Mouse (Mus musculus) heart, adult 2 months (tissue): ENCODE data around the gene Nos1ap.

Source experiments
- CTCF ChIP-seq: fragments of 200-600 bp; IDR thresholded peaks from 2 replicates; pipeline ENCODE4 v1.8.1; 2022; ENCODE audit warnings: antibody characterized with exemption, mild to moderate bottlenecking, moderate library complexity
- EP300 ChIP-seq: fragments of 200-500 bp; IDR thresholded peaks from 2 replicates; pipeline ENCODE4 v1.6.1; 2011; ENCODE audit warnings: low read depth, low read length, control low read depth; ENCODE audit not compliant: insufficient read depth
- POLR2A ChIP-seq: fragments of 200-500 bp; IDR thresholded peaks from 2 replicates; pipeline ENCODE4 v1.6.1; 2011; ENCODE audit warnings: mild to moderate bottlenecking, low read depth, low read length, control low read depth; ENCODE audit not compliant: insufficient read depth

DNA sequence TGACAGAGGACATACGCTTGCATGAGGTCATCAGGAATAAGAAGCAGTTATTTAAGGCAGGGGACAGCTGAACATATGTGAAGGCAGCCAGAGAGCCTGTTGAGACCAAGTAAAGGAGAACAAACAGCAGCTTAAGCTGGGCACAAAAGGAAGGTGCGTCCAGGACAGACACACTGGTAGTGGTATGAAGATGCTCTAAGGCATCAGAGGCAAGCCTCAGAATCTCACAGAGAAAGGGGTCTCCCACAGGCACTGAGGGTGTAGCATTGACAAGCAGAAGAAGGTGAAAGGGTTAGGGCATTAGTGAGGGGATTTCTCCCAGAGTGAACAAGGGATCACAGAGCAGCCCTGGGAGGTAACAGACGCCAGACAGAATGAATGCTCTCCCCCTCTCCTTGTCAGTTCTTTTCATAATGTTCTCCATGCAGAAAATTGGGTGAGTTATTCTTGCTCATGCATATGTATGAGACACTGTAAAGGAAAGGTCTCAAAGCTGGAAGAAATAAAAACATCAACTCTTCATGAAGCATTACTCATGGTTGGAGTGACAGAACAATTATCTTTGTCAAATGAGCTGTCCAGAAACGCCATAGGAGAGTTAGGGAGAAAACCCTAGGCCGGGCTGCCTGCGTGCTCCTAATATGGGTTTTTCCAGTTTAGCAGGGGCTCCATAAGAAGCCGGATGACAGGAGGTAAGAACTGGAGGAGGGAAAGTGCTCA lies 222.5 kb downstream of the Nos1ap start:
- TF ChIP-seq CTCF: no peak
- no peak for TF ChIP-seq EP300
- TF ChIP-seq POLR2A: no peak
